Mouse (Mus musculus) kidney, adult 2 months (tissue): ENCODE measurements around the gene Ifngr1.

ENCODE experiments used
- CTCF ChIP-seq: fragments of 200-500 bp; conservative IDR thresholded peaks from 2 replicates; pipeline ENCODE4 v1.5.1; 2011; ENCODE audit warnings: low read depth, mild to moderate bottlenecking, control low read depth, low read length, moderate library complexity, mixed read lengths; ENCODE audit not compliant: insufficient read depth, insufficient read length
- POLR2A ChIP-seq: fragments of 200-500 bp; IDR thresholded peaks from one replicate; pipeline ENCODE4 v1.6.1; 2011; ENCODE audit warnings: low read depth, low read length, control low read depth

DNA sequence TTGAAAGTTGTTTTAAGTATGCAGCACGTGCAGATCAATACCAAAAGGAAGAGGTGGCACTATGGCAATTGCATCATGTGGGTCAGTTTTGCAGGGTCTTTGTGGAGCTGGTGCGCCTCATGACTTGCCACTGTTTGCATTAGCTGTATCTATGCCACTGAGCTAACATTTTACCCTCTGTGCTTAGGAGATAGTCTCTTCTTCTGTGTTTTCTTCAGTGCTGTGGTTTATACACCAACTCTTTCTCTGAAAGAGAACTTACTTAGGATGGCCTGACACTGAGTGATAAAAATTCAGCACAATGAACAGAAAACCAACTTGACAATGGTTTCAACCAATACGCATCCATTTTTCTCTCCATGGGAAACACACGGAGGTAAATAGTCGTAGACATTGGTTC is 5.9 kb upstream of the Ifngr1 start:
- no peak for TF ChIP-seq CTCF
- no peak for TF ChIP-seq POLR2A
